Mouse (Mus musculus) thymus, adult 18-20 months (tissue): Measurements from ENCODE around the gene Ets1.

Experiments used
- DNase-seq, 2 experiments: peaks; one replicate each; pipeline ENCODE4 v3.0.0; 2022; ENCODE audit warnings: mixed read lengths in 2 of 2

Gene Ets1

GRCm38 (mm10) chr9:32695492-32696190, 59.6 kb downstream of the Ets1 start:
- peak; percentile 96 to 97 for DNase-seq

DNA sequence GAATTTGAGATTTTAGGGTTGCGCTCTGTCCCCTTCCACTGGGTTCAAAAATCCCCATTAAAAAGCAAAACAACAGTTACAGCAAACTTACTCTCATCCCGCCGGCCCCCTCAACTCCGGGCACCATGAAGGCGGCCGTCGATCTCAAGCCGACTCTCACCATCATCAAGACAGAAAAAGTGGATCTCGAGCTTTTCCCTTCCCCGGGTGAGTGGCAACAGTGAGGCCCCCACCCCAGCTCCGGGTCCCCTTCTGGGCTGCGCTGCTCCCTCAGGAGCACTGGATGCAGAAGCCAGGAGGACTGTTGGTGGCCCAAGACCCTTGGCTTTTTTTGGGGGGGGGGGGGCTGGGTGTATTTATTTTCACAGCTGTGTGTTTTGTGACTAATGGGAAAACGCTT, 60.2 kb downstream of the Ets1 start:
- DNase-seq = no peak

- peak in 1 of 2 experiments; percentile 60 for DNase-seq
Measured at GRCm38 (mm10) chr9:32696717-32697116, 60.7 kb downstream of the Ets1 start.

- no peak for DNase-seq
Measured at GRCm38 (mm10) chr9:32697291-32698110, 61.5 kb downstream of the Ets1 start.

GRCm38 (mm10) chr9:32698766-32699165, 62.7 kb downstream of the Ets1 start:
- no peak for DNase-seq

GRCm38 (mm10) chr9:32699391-32699841, 63.4 kb downstream of the Ets1 start:
- DNase-seq = no peak

DNA sequence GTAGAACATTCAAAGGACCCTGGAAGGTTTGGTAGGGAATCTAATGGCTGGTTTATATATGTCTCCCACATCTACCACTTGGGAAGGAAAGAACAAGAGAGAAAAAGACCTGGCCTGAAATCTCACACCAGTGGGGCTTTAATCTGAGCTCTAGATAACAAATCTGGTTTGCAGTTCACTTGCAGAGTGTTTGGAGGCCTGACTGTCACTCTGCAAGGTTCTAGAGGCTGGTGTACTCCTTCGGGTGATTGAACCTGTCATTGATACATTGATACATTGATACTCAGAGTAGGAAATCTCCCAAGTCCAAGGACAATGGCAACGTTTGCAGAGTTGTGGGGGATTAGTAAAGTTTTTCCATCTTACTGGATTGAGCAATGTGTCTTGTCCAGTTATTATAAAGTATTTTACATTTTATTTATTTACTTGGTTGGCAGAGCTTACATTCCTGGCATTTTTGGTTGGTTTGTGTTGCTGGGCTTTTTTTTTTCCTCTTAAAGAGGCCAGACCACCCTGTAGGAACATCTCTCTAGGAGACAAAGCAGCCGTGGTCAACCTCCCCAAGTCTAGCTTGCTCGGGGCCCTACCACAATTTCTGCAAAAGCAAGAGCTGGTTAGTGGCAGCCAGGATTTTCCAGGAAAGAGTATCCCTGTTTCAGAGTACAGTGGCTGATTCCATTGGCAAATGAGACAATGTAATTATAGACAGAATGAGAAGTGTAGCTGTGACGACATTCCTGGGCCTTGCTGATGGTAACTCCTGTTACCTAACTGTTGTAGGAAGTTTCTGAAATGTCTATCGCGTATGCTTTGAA, 64.3 kb downstream of the Ets1 start:
- no peak for DNase-seq

- no peak for DNase-seq
Measured at GRCm38 (mm10) chr9:32701126-32701997, 65.3 kb downstream of the Ets1 start.

DNA sequence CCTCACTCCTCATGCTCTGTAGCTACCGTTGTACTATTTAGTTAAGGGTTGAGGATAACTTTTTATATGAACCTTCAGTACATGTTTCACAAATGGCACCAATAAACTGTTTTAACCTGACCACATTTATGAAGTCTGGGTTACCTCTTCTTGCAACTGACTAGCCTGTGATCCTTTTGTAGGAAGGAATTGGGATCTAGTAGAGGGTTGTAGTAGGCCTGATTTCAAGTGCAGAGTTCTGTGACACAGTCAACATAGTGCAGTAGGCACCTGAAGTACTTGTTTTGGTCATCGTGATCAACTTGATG, 65.9 kb downstream of the Ets1 start:
- no peak for DNase-seq

- no peak for DNase-seq
Measured at GRCm38 (mm10) chr9:32702836-32703395, 66.9 kb downstream of the Ets1 start.

- no peak for DNase-seq
Measured at GRCm38 (mm10) chr9:32703976-32704745, 68.1 kb downstream of the Ets1 start.

DNA sequence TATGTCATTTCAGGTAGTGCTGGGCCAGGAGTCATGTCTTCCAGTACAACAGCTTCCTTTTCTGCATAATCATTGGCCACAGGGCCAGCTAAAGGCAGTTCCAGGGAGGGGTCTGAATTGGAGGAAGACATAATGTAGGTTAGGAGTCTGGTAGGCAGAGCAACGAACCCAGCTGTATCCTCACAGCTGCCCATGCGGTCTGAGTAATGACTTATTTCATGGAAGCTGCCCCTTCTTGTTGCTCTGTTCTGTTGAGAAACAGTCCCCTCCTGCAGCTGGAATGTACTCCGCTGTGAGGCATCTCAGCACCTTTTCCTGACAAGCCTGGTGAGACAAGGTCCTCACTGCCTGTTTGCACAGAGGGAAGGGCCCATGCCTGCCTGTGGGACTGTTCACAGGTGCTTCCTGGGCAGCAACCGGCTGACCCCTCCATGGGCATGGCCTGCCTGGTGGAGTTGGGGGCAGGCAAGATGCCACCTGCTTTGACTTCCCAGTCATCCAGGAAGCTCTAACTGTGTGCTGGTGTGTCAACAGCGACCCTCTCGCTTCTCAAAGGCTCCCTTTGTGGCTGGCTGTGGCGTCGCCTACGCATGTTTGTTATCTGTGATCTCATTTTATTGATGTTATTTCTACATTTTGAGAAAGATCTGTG, 69.9 kb downstream of the Ets1 start:
- peak; percentile 71 to 85 for DNase-seq

- DNase-seq = no peak
Measured at GRCm38 (mm10) chr9:32707436-32707835, 71.4 kb downstream of the Ets1 start.

DNA sequence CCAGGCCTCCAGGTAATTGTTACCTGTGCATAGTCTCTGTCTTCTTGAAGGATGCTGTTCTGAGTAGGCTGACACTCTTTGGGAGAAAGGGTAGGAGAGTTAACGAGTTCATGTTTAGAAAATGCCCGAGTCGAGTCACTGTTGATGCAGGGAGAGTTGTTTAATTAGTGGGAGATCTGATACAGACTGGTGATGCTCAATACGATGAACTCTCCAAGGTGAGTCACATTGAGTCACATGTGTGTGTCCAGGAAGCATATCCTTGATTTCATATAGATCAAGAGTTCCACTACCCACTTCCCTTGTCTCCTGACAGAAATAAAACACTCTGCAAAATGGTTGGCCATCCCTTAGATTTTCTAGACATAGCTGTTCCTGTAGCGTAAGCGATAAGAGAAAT, 72.5 kb downstream of the Ets1 start:
- DNase-seq = no peak

- DNase-seq = no peak
Measured at GRCm38 (mm10) chr9:32709359-32709758, 73.3 kb downstream of the Ets1 start.

DNA sequence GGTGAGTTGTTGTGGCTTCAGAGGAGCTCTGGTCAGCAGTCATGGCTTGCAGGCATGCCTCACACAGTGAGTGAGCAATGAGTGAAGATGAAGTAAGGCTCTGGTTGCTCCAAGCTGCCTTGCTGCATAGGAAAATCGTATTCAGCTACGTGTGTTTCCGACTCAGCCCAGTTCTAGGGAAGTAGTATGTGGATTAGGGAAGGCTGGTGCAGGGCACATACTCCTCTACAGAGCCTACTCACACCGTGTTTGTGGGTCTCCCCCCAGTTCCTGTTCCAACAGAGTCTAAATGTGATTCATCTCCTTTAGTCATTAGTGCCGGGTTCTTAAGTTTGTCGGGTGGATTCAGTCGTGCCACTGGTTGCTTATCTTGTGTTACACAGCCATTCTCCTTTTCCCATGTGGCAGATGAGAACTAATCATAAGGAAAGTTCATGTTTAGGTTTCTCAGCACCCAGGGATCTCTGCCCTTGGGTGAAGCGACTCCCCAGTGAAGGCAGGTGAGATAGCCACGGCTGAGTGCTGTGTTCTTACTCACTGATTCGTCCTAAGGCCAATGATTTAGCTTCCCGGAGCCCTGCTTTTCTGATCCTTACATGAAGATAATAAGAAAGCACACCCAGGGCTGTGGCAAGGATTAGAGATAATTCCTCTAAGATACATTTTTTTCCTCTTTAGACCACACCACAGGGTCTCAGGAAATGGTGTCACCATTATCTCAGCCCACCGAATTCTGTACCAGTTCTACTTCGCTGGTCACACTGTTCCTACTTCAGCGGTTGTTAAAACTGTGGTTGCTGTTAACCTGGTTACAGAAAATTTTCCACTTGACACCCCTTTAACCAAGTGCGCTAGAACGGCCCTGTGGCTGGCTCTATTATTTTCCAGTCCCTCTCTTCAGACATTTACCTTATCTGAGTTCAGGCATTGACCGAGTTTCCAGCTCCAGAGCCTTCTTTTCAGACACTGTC, 74.0 kb downstream of the Ets1 start:
- no peak for DNase-seq

- DNase-seq = no peak
Measured at GRCm38 (mm10) chr9:32710987-32711652, 75.1 kb downstream of the Ets1 start.

- DNase-seq = no peak
Measured at GRCm38 (mm10) chr9:32711768-32712167, 75.7 kb downstream of the Ets1 start.

- DNase-seq = no peak
Measured at GRCm38 (mm10) chr9:32712383-32712910, 76.4 kb downstream of the Ets1 start.
